Mouse (Mus musculus): Measurements from ENCODE around the gene Hist2h4.
A peak's percentile ranks its signal among the peaks of the same experiment; 100 is the strongest.
"Not testable (repeated sequence)": the region's sequence is repeated elsewhere in the genome, so short reads cannot be mapped to it uniquely, and the experiment has no call there.

Gene Hist2h4

DNA sequence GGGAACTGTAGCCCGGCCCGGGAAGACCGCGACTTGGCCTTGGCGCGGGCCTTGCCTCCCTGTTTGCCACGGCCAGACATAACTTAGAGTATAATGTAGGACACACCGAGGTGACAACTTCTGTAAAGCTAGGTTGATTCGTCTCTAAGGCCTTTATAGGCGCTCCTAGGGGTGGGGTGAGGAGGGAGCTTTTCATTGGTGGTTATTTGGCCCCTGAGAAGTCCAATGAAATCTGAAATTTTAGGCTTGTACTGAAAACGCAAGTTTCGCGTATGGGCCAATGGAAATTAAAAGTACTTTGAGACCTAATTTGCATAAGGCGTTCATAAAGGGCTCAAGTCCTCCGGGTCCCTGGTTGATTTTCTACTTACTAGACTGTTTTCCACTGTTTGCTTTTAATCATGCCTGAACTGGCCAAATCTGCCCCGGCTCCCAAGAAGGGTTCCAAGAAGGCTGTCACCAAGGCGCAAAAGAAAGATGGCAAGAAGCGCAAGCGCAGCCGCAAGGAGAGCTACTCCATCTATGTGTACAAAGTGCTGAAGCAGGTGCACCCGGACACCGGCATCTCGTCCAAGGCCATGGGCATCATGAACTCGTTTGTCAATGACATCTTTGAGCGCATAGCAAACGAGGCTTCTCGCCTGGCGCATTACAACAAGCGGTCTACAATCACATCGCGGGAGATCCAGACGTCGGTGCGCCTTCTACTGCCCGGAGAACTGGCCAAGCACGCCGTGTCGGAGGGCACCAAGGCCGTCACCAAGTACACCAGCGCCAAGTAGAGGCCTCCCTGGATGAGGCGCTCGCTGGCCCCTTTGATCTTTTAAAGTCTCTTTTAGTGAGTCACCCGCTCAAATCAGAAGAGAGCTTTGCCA lies 42.1 kb downstream of the Hist2h4 start, which contains the start of the genes Hist2h2ac and Hist2h2be:
Gene Hist2h2ac, minus strand, starts transcription at position 116 of the 875 bp plus-strand sequence.
Gene Hist2h2be, plus strand, starts transcription at position 355 of the 875 bp plus-strand sequence.
- peak; percentile 92 for DNase-seq

DNA sequence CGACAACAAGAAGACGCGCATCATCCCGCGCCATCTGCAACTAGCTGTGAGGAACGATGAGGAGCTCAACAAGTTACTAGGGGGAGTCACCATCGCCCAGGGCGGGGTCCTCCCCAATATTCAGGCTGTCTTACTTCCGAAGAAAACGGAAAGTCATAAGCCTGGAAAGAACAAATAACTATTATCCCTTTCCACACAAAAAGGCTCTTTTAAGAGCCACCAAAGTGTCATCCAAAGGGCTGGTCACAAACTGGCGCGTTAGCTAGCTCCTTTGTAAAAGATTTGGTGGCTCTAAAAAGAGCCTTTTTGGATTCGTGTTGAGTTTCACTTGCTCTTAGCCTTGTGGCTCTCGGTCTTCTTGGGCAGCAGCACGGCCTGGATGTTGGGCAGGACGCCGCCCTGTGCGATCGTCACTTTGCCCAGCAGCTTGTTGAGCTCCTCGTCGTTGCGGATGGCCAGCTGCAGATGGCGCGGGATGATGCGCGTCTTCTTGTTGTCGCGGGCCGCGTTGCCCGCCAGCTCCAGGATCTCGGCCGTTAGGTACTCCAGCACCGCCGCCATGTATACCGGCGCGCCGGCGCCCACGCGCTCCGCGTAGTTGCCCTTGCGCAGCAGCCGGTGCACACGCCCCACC lies 42.9 kb downstream of the Hist2h4 start:
- DNase-seq = not testable (repeated sequence)

DNA sequence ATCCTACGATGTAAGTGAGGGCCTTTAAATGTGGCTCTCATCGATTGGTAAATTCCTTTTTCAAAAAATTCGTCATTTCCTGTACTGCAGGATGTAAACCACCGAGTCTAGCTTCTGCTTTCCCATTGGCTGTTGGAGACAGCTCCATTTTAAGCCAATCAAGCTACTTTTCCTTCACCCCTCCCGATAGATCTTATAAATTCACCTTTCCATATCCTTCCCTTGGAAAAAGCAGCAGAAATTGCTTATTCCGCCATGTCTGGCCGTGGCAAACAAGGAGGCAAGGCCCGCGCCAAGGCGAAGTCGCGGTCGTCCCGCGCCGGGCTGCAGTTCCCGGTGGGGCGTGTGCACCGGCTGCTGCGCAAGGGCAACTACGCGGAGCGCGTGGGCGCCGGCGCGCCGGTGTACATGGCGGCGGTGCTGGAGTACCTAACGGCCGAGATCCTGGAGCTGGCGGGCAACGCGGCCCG lies 43.4 kb downstream of the Hist2h4 start, which contains the start of the genes Bola1 and Hist2h2ab:
Gene Bola1, minus strand, starts transcription at position 49 of the 470 bp plus-strand sequence.
Gene Hist2h2ab, plus strand, starts transcription at position 205 of the 470 bp plus-strand sequence.
- peak; percentile 87 for DNase-seq

DNA sequence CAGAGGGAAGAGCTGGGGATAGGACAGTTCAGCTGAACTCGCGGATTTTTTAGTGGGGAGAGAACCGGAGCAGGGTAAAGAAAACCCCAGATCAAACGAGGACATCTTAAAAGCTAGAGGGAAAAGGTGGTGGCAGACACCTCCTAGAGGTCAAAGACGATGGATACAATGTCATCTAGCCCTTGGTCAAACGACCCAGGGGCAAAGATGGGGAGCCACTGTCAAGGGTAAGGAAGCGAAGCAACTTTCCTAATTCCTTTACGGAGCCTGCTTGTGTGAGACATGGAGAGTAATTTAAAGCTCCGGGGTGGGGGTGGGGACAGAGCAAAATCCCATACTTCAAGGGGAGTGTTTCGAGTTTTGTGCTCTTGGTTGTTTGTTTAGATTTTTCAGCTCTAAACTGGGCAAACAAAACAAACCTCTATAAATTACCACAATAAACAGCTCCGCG lies 43.9 kb downstream of the Hist2h4 start:
- peak; percentile 62 for DNase-seq

Data from cerebellum, adult 9-11 months (tissue).